Mouse (Mus musculus) inflammation-experienced regulatory T-cells, adult 6 months (primary cell): Measurements from ENCODE around the gene Ncor1. TPM values are rescaled to one million over a fixed set of nuclear protein-coding genes. Genes with fewer than 3 reads are reported as not detected.
"Not testable (repeated sequence)": the region's sequence is repeated elsewhere in the genome, so short reads cannot be mapped to it uniquely, and the experiment has no call there.

Source experiments
- ATAC-seq: one replicate; pipeline ENCODE4 v1.8.0; 2017
- polyA plus RNA-seq, 3 experiments: library from polyadenylated mRNA; unstranded; fragments of 100-300 nt; shearing (Covaris generic); gene quantifications; one replicate each; pipeline ENCODE4 v1.2.1; 2017

Ncor1 gene
- polyA plus RNA-seq, result 100 to 1,000 TPM; 165 to 215 (median 193) TPM

GRCm38 (mm10) chr11:62458276-62458724 is at the start of gene Ncor1, which contains the start of gene Pigl:
Gene Ncor1, minus strand, starts transcription at chr11:62458541.
Gene Pigl, plus strand, starts transcription at chr11:62458460.
- ATAC-seq, result peak; percentile 45

GRCm38 (mm10) chr11:62507683-62508082 is 49.3 kb upstream of the Ncor1 start:
- ATAC-seq, result peak; percentile 28

GRCm38 (mm10) chr11:62500529-62500928 is 42.2 kb upstream of the Ncor1 start:
- ATAC-seq, result no peak

DNA sequence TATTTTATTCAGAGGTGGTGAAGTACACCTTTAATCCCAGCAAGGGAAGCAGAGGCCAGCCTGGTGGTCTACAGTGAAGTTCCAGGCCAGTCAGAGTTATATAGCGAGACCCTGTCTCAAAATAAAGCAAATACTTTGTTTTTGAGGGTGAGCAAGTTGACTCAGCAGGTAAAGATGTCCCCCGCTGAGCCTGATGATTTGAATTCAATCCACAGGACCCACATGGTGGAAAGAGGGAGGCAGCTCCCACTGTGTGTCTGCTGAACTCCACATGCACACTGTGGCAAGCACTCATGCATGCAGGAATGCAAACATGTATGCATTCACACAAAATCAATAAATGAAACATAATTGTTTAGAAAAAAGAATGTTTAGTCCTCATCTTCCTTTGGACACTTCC is 40.5 kb upstream of the Ncor1 start:
- no peak for ATAC-seq

DNA sequence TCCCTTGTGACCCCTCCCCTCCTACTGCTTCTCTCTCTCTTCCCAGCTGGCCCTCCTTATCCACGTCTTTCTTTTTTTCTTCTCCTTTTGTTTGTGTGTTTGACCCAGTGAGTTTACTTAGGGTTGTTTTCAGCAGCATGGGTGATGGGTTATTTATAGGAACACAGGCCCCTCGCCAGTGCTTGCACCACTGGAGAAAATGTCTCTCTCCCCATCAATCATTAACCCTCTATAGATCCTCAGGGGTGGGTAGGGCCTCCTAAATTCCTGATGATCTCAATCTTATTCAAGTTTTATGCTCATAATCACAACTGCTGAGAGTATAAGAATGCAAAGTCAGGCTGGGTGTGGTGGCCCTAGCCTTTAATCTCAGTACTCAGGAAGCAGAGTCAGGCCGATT is 38.8 kb upstream of the Ncor1 start:
- ATAC-seq, result no peak

GRCm38 (mm10) chr11:62496151-62496715 is 37.9 kb upstream of the Ncor1 start:
- ATAC-seq, result peak; percentile 37

DNA sequence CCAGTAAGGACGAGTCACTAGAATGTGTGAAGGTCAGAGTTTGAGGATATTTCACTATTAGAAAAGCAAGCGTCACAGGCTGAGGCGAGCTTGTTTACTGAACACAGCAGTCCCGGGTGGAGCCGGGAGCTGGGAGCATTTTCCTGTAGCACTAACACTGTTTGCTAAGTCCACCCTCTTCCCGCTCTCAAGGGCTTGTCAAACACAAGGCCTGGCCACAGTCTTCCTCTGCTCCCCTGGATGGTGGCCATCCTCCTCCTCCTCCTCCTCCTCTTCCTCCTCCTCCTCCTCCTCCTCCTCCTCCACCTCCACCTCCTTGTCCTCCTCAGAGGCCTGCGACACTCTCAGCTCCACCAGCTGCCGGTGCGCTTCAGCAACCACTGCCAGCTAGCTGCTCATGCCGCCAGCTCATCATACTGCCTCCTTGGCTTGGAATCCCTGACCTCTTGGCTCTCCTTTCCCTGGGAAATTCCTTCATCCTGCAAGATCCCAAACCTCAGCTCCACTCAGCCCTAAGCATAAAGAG is 37.0 kb upstream of the Ncor1 start:
- no peak for ATAC-seq

GRCm38 (mm10) chr11:62494754-62495275 is 36.5 kb upstream of the Ncor1 start:
- ATAC-seq, result peak; percentile 97

DNA sequence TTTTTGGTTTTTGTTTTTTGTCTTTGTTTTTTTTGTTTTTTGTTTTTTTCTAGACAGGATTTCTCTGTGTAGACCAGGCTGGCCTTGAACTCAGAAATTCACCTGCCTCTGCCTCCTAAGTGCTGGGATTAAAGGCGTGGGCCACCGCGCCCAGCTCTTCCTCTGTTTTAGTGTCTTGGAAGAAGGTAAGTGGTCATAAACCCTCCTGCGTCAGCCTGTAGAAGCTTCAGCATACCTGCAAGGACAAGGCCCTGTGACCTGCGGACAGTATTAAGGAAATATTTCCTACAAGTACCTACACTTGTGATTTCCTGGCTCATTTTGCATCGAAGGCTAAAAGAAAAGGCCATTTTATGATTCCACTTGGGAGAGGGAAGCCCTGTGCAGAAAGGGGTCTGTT is 35.4 kb upstream of the Ncor1 start:
- no peak for ATAC-seq

DNA sequence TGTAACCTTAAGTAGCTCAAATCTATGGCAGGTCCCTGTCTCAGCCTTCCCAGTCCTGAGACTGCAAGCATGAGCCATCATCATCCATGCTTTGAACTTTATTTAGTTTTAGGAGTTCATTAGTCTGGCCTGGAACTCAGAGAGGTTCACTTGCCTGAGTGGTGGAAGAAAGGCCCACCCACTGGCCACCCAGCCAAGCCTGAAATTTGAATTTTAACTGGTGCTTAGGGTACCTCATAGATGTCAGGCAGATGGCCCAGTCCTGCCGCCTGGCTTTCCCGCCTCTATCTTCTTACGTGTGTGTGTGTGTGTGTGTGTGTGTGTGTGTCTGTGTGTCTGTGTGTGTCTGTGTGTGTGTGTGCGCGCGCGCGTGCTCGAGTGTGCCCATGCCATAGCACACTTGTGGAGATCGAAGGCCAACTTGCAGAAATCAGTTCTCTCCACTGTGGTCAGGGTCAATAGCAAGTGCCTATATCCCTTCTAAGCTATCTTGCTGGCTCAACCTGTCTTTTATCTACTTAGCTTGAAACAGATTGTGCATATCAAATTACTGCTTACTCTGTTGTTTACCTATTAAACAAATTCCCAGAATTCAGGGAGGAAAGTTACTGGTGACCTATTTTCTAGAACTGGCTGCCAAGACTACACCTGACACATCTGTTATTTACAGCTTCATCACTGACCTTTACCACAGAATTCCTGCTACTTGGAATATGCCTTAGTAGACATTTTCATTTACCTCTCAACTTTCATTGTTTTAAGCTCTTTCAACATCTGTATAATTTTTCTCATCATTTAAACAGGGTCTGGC is 29.4 kb upstream of the Ncor1 start:
- ATAC-seq, result no peak

DNA sequence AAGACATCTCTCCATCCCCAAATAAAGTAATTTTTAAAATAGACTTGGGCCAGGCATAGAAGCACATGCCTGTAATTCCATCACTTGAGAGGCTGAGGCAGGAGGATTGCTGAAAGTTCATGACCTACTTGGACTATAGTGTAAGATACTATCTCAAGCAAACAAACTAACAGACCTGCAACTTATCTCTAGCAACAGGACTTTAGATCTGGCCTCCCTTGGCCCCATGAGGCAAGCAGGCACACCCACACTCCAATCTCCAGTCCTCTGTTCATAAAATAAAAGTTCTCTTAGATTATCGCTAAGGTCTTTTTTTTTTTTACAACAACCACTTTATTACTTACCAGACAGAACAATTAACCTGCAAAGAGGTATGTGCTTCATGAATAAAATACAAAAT is 28.6 kb upstream of the Ncor1 start:
- no peak for ATAC-seq

DNA sequence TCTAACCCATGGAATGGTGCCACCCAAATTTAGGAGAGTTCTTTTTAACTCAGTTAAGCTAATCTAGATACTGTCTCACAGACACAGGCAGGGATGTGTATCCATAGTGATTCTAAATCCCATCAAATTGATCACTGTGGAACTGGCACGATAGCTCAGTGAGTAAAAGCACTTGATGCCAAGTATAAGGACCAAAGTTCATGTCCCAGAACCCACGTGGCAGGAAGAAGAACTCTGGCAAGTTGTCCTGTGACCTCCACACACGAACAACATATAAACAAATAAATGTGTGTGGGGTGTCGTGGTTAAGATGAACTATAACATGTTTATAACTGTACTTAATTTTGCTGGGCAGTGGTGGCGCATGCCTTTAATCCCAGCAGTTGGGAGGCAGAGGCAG is 21.2 kb upstream of the Ncor1 start:
- no peak for ATAC-seq

DNA sequence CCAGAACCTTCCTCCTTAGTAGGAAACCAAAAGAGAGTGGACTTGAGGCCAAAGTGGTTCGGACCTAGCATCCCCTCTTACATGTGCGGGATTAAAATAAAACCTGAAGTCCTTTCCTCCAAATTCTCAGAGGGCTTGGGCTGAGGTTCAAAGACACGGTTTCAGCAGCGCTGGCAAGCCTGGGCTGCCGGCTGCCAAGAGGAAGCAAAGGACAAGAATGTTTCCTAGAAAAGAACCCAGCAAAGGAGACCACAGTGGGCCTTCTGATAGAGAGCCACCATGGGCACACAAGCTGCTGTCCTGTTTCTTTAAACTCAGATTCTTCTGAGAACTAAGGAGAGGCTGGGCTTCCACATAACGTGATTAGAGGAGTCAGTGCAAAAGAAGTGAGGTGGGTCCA is 20.6 kb upstream of the Ncor1 start:
- no peak for ATAC-seq

- no peak for ATAC-seq
Observed at GRCm38 (mm10) chr11:62476156-62476555, 17.8 kb upstream of the Ncor1 start.

DNA sequence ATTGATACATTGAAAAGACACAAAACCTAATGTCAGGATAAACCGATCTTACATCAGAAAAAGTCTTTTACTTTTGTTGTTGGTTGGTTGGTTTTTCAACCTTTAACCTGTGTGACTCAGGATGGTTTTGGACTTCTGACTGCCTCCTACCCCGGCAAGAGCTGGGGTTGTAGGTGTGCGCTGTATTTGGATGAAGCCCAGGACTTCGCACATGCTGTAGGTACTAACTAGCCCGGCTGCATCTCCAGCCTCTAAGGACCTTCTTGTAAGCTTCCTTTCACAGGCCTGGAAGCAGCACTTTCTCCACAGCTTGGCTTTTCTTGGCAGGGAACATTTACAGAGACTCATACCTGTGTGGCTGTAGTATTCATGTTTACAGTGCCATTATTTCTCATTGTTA is 15.2 kb upstream of the Ncor1 start:
- no peak for ATAC-seq

- ATAC-seq, result no peak
Observed at GRCm38 (mm10) chr11:62470451-62470850, 12.1 kb upstream of the Ncor1 start.

GRCm38 (mm10) chr11:62467289-62467688 is 8.9 kb upstream of the Ncor1 start:
- ATAC-seq, result not testable (repeated sequence)

GRCm38 (mm10) chr11:62466546-62466945 is 8.2 kb upstream of the Ncor1 start:
- peak; percentile 91 for ATAC-seq

GRCm38 (mm10) chr11:62465849-62466248 is 7.5 kb upstream of the Ncor1 start:
- ATAC-seq, result no peak

- no peak for ATAC-seq
Observed at GRCm38 (mm10) chr11:62464696-62465095, 6.4 kb upstream of the Ncor1 start.

GRCm38 (mm10) chr11:62463225-62463915 is 5.0 kb upstream of the Ncor1 start:
- ATAC-seq, result no peak

DNA sequence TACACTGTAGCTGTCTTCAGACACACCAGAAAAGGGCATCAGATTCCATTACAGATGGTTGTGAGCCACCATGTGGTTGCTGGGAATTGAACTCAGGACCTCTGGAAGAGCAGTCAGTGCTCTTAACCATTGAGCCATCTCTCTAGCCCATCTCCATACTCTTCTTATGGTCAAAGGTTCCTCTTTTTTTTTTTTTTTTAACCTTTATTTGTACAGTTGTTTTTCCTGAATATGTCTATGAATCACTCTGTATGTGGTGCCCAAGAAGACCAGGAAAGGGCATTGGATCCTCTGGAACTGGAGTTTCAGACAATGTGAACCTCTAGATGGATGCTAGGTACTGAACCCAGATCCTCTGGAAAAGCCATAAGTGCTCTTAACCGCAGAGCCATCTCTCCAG is 4.2 kb upstream of the Ncor1 start:
- not testable (repeated sequence) for ATAC-seq

DNA sequence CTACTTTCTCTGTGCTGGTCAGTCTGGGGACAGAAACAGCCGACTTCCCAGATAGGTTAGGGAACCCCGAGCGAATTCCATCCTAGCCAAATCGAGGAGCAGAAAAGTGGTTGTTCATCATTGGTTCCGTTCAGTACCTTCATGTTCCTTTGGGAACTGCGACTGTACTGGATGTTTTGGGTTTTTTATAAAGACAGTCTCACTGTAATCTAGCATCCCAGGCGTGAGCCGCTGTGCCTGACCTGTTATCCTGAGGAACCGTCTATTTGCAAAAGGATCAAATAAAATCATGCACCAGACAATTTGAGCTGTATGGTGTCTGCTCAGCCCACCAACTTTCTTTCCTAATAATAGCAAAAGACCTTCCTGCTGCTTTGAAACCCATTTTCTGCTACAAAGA is 439 bp upstream of the Ncor1 start:
- ATAC-seq, result no peak
